Mouse (Mus musculus) intestine, embryonic 14.5 days (tissue): ENCODE measurements around the gene Plppr5. TPM values are rescaled to one million over a fixed set of nuclear protein-coding genes. Genes with fewer than 3 reads are reported as not detected.

Source experiments
- ATAC-seq: fragments of 200-750 bp; cut with Nextera tagmentation; replicated peaks from 2 replicates; pipeline ENCODE4 v1.8.0; 2017; ENCODE audit warnings: low read depth, moderate number of reproducible peaks, moderate TSS enrichment, moderate library complexity; ENCODE audit not compliant: low FRiP score, low TSS enrichment
- DNase-seq: peaks from one replicate; pipeline ENCODE4 v3.0.0-alpha.2; 2018; ENCODE audit warnings: low spot score
- H3K27ac ChIP-seq: fragments of 300-500 bp; sonication (generic); 2 replicates; pipeline ENCODE4 v1.5.1; 2014; ENCODE audit warnings: low read depth, mild to moderate bottlenecking, control low read depth
- H3K27me3 ChIP-seq: fragments of 300-500 bp; sonication (generic); replicated peaks from 2 replicates; pipeline ENCODE4 v1.6.1; 2014; ENCODE audit warnings: low read length, control low read depth; ENCODE audit not compliant: control insufficient read depth, insufficient read depth
- H3K36me3 ChIP-seq: fragments of 300-500 bp; sonication (generic); 2 replicates; pipeline ENCODE4 v1.6.1; 2014; ENCODE audit warnings: low read length, control low read depth; ENCODE audit not compliant: control insufficient read depth, insufficient read depth
- H3K4me1 ChIP-seq: fragments of 300-500 bp; sonication (generic); replicated peaks from 2 replicates; pipeline ENCODE4 v1.6.1; 2014; ENCODE audit warnings: low read length, control low read depth, mixed read lengths; ENCODE audit not compliant: control insufficient read depth, insufficient read depth
- H3K4me2 ChIP-seq: fragments of 300-500 bp; sonication (generic); 2 replicates; pipeline ENCODE4 v1.6.1; 2014; ENCODE audit warnings: low read length
- H3K4me3 ChIP-seq: fragments of 300-500 bp; sonication (generic); 2 replicates; pipeline ENCODE4 v1.5.1; 2014; ENCODE audit warnings: low read depth, low read length, control low read depth, mixed read lengths
- H3K9ac ChIP-seq: fragments of 300-500 bp; sonication (generic); 2 replicates; pipeline ENCODE4 v1.6.1; 2014; ENCODE audit warnings: mild to moderate bottlenecking, low read length
- H3K9me3 ChIP-seq: fragments of 300-500 bp; sonication (generic); 2 replicates; pipeline ENCODE4 v1.6.1; 2016; ENCODE audit warnings: low read length, control low read depth; ENCODE audit not compliant: control insufficient read depth
- WGBS: fragments of 180-500 bp; shearing (Covaris S2); extraction: QIAGEN DNeasy Blood & Tissue Kit; methylation state at CpG from one replicate; pipeline ENCODE4 v1.1.7; 2014; 5-methylcytosine and 5-hydroxymethylcytosine counted together
- polyA plus RNA-seq: library from polyadenylated mRNA; unstranded; fragments of >200 nt; fragmentation: Nextera tagmentation; extraction: Ambion mirVana; gene quantifications from 2 replicates; pipeline ENCODE4 v1.2.1, GENCODE M21; 2014

Gene Plppr5
- 1.3 and 1.4 TPM in 2 replicates for polyA plus RNA-seq

GRCm38 (mm10) chr3:117574529-117575252 lies at the start of gene Plppr5:
Gene Plppr5 (plus strand): TSS chr3:117574836.
- Histone ChIP-seq H3K4me1 (no peaks in the 10 kb centered on the region), H3K36me3 (no peaks in the 10 kb centered on the region), H3K27ac (no peak within 1 kb of the TSS), H3K9me3 (no peaks in the 10 kb centered on the region), H3K27me3 (peaks cover 24% of the 10 kb centered on the region), H3K4me2 (peak within 1 kb of the TSS; percentile 96), H3K4me3 (peak within 1 kb of the TSS; percentile 52), H3K9ac (peak within 1 kb of the TSS; percentile 48)
- WGBS: 24% methylated on average over 20 of the region's 20 CpGs
- ATAC-seq: peak; percentile 35; the same call in 1 of the 2 replicates
- peak; percentile 68 for DNase-seq

GRCm38 (mm10) chr3:117549899-117550298 lies 24.7 kb upstream of the Plppr5 start:
- H3K4me3 ChIP-seq: no peak overlapping the region
- H3K9me3 ChIP-seq: no peaks in the 10 kb centered on the region
- no peaks in the 10 kb centered on the region for H3K4me1 ChIP-seq
- H3K27me3 ChIP-seq: no peaks in the 10 kb centered on the region
- no peaks in the 10 kb centered on the region for H3K36me3 ChIP-seq
- ATAC-seq: no peak
- WGBS: 83% methylated on average over 5 of the region's 5 CpGs
- DNase-seq: no peak
- no peak overlapping the region for H3K9ac ChIP-seq
- H3K27ac ChIP-seq: no peak overlapping the region
- no peak overlapping the region for H3K4me2 ChIP-seq

DNA sequence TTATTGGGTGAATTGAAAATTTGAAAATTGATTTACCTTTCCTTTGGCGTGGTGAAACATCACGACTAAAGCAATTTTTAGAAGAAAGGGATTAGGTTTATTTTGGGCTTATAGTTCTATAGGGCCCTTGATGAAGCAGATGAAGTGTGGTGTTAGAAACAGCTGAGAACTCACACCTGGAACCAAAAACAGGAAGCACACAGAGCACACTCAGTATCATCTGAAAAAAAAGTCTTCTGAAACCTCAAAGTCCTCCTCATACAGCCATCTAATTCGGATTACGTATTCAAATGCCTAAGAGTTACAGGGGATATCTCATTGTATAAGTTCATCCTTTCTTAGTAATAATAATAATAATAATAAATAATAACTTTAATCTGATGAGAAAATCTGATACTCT lies 24.1 kb upstream of the Plppr5 start:
- no peak for ATAC-seq
- no peak overlapping the region for H3K9ac ChIP-seq
- DNase-seq: no peak
- H3K4me1 ChIP-seq: no peaks in the 10 kb centered on the region
- H3K27me3 ChIP-seq: no peaks in the 10 kb centered on the region
- H3K27ac ChIP-seq: no peak overlapping the region
- no peak overlapping the region for H3K4me3 ChIP-seq
- whole genome bisulfite sequencing: 90% methylated on average over 4 of the region's 4 CpGs
- H3K36me3 ChIP-seq: no peaks in the 10 kb centered on the region
- no peak overlapping the region for H3K4me2 ChIP-seq
- no peaks in the 10 kb centered on the region for H3K9me3 ChIP-seq

GRCm38 (mm10) chr3:117556972-117557371 lies 17.7 kb upstream of the Plppr5 start:
- H3K4me2 ChIP-seq: no peak overlapping the region
- DNase-seq: no peak
- no peaks in the 10 kb centered on the region for H3K36me3 ChIP-seq
- H3K4me1 ChIP-seq: no peaks in the 10 kb centered on the region
- no peaks in the 10 kb centered on the region for H3K27me3 ChIP-seq
- H3K27ac ChIP-seq: no peak overlapping the region
- no peaks in the 10 kb centered on the region for H3K9me3 ChIP-seq
- no peak overlapping the region for H3K9ac ChIP-seq
- 41% methylated on average over 1 of the region's 1 CpGs for WGBS
- ATAC-seq: no peak
- H3K4me3 ChIP-seq: no peak overlapping the region

GRCm38 (mm10) chr3:117575253-117575927 lies 754 bp downstream of the Plppr5 start:
- Histone ChIP-seq H3K4me1 (no peaks in the 10 kb centered on the region), H3K4me3 (peak overlapping the region; percentile 52), H3K9ac (peak overlapping the region; percentile 48), H3K27ac (no peak overlapping the region), H3K9me3 (no peaks in the 10 kb centered on the region), H3K27me3 (peaks cover 24% of the 10 kb centered on the region), H3K4me2 (peak overlapping the region; percentile 96), H3K36me3 (no peaks in the 10 kb centered on the region)
- peak; percentile 79 for ATAC-seq
- WGBS: under 1% methylated on average over 52 of the region's 74 CpGs
- DNase-seq: peak; percentile 71

DNA sequence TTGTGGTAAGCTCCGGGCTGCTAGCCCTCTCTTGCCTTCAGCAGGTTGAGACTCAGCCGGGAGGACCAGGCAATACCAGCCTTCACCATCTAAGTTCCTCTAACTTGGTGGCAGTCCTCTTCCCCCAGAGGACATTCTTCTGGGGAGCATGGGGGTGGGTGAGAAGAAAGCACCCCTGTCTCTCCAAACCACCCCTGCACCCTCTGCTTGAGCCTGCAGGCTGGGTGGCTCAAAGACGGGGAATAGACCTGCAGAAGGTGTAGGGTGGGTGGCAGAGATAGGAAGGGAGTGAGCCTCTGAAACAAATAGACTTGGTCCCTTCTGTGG lies 1.3 kb downstream of the Plppr5 start:
- Histone ChIP-seq H3K9me3 (no peaks in the 10 kb centered on the region), H3K9ac (peak overlapping the region; percentile 48), H3K27me3 (peaks cover 24% of the 10 kb centered on the region), H3K36me3 (no peaks in the 10 kb centered on the region), H3K4me1 (no peaks in the 10 kb centered on the region), H3K4me3 (peak overlapping the region; percentile 52), H3K4me2 (peak overlapping the region; percentile 96), H3K27ac (no peak overlapping the region)
- DNase-seq (no peak), ATAC-seq (0 out of 2 replicates have a peak, but pooled peaks have one; percentile 14)
- 27% methylated on average over 3 of the region's 3 CpGs for WGBS

DNA sequence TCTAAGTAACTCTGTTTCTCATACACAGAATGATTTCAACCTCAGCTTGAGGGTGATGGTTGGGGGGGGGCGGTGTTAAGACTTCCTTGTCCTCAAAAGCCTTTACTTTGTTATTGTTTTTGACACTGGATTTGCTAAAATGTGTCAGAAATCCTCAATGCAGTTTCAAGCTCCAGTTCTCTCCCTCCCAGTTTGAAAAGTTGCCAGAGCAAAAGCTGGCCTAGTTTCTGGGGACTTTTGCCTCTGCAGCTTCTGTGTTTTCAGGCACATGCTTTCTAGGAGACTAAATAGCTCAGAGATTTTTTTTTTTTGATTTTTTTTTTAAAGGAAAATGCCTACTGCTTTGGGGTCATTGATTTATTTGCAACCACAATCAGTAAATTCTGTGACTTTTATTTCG lies 2.7 kb downstream of the Plppr5 start:
- H3K27me3 ChIP-seq: peaks cover 24% of the 10 kb centered on the region
- H3K36me3 ChIP-seq: no peaks in the 10 kb centered on the region
- H3K4me2 ChIP-seq: no peak overlapping the region
- DNase-seq: no peak
- no peak overlapping the region for H3K9ac ChIP-seq
- no peaks in the 10 kb centered on the region for H3K4me1 ChIP-seq
- ATAC-seq: no peak
- WGBS: 89% methylated on average over 2 of the region's 2 CpGs
- H3K4me3 ChIP-seq: no peak overlapping the region
- no peak overlapping the region for H3K27ac ChIP-seq
- H3K9me3 ChIP-seq: no peaks in the 10 kb centered on the region

DNA sequence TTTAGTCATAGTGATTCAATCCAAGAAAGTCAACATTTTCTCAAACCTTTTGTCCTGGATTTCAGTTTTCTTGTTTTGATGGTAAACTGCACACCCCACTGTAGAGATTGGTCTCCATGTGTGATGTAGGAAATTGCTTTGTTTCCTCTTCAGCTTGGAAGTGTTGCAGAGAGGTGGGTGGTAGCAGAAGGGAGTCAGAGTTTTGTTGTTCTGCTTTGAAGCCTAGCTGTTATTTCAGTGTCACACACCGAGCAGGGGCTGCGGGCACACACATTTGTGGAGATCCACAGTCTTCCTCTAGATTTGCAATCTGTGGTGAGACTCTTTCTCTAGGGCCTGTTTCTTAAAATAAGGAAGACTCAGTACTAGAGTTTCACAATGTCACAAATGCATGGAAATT lies 8.0 kb downstream of the Plppr5 start:
- Histone ChIP-seq H3K4me3 (no peak overlapping the region), H3K9ac (no peak overlapping the region), H3K27me3 (no peaks in the 10 kb centered on the region), H3K27ac (no peak overlapping the region), H3K9me3 (no peaks in the 10 kb centered on the region), H3K4me1 (no peaks in the 10 kb centered on the region), H3K4me2 (no peak overlapping the region), H3K36me3 (no peaks in the 10 kb centered on the region)
- no peak for DNase-seq
- 83% methylated on average over 2 of the region's 2 CpGs for WGBS
- no peak for ATAC-seq

DNA sequence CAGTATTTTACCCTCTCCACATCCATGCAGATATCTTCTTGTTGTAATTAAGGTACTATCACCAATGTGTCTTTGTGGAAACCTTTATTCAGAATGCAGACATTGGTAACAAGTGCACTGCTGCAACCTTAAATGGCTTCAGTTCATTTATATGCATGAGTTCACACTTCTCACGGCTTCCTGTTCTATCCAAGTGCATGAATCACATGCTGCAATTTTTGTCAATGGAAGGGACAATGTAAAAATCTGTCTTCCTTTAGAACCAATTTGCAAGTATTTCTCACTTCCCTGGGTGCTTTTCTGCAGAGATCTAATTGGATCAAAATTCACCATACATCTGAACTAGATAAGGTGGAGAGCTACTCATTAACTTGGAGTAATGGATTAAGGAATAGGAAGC lies 27.8 kb downstream of the Plppr5 start:
- no peaks in the 10 kb centered on the region for H3K27me3 ChIP-seq
- DNase-seq (no peak), ATAC-seq (no peak)
- H3K36me3 ChIP-seq: no peaks in the 10 kb centered on the region
- no peaks in the 10 kb centered on the region for H3K9me3 ChIP-seq
- H3K4me3 ChIP-seq: no peak overlapping the region
- no peak overlapping the region for H3K9ac ChIP-seq
- WGBS: 83% methylated on average over 1 of the region's 1 CpGs
- no peaks in the 10 kb centered on the region for H3K4me1 ChIP-seq
- H3K4me2 ChIP-seq: no peak overlapping the region
- no peak overlapping the region for H3K27ac ChIP-seq
